Mouse (Mus musculus) MEL (cell line): ENCODE data around the gene 4930455H04Rik. TPM values are rescaled to one million over a fixed set of nuclear protein-coding genes. Genes with fewer than 3 reads are reported as not detected.

Experiments used
- DNase-seq: peaks from one replicate; pipeline ENCODE4 v3.0.0; 2011; ENCODE audit warnings: low read depth, low spot score
- H3K27ac ChIP-seq: 2 replicates; pipeline ENCODE4 v1.5.1; 2012; ENCODE audit warnings: low read depth, mild to moderate bottlenecking, control low read depth, low read length, moderate library complexity; ENCODE audit not compliant: control insufficient read depth
- H3K27me3 ChIP-seq, 2 experiments: fragments of 150-350 bp in 1 of 2; sonication (generic) in 1 of 2; 2 replicates each; pipeline ENCODE4 v1.6.1; 2012; ENCODE audit warnings: low read length in 2 of 2, mild to moderate bottlenecking in 2 of 2, improper control_type of control experiment in 1 of 2, moderate library complexity in 1 of 2; ENCODE audit not compliant: insufficient read depth in 2 of 2, control insufficient read depth in 1 of 2
- H3K36me3 ChIP-seq, 2 experiments: 2 replicates each; pipeline ENCODE4 v1.6.1; 2012 to 2014; ENCODE audit warnings: low read length in 2 of 2, improper control_type of control experiment in 1 of 2, inconsistent platforms in 1 of 2, mild to moderate bottlenecking in 1 of 2; ENCODE audit not compliant: insufficient read depth in 2 of 2, control insufficient read depth in 1 of 2
- H3K4me1 ChIP-seq, 2 experiments: fragments of 150-350 bp in 1 of 2; sonication (generic) in 1 of 2; 2 replicates each; pipeline ENCODE4 v1.6.1; 2012; ENCODE audit warnings: low read length in 2 of 2, improper control_type of control experiment in 1 of 2, mild to moderate bottlenecking in 1 of 2; ENCODE audit not compliant: insufficient read depth in 2 of 2, control insufficient read depth in 1 of 2
- H3K4me3 ChIP-seq, 2 experiments: fragments of 150-350 bp in 1 of 2; sonication (generic) in 1 of 2; 2 replicates each; pipeline ENCODE4 v1.5.1; 2012; ENCODE audit warnings: low read depth in 2 of 2, low read length in 2 of 2, mild to moderate bottlenecking in 2 of 2, moderate library complexity in 2 of 2, control low read depth in 1 of 2, improper control_type of control experiment in 1 of 2; ENCODE audit not compliant: control insufficient read depth in 1 of 2, insufficient read depth in 1 of 2
- H3K79me2 ChIP-seq: 2 replicates; pipeline ENCODE4 v1.6.1; 2012; ENCODE audit warnings: mild to moderate bottlenecking, low read length, moderate library complexity; ENCODE audit not compliant: control insufficient read depth, poor library complexity, insufficient read depth
- H3K9ac ChIP-seq: 2 replicates; pipeline ENCODE4 v1.6.1; 2012; ENCODE audit warnings: low read depth, mild to moderate bottlenecking, control low read depth, low read length, moderate library complexity; ENCODE audit not compliant: control insufficient read depth, poor library complexity, severe bottlenecking
- H3K9me3 ChIP-seq: fragments of 150-350 bp; sonication (generic); replicated peaks from 2 replicates; pipeline ENCODE4 v1.6.1; 2012; ENCODE audit warnings: mild to moderate bottlenecking, low read length, improper control_type of control experiment, moderate library complexity; ENCODE audit not compliant: insufficient read depth
- CHD1 ChIP-seq: IDR thresholded peaks from 2 replicates; pipeline ENCODE4 v1.6.1; 2012; ENCODE audit warnings: low read depth, mild to moderate bottlenecking, inconsistent platforms, low read length, improper control_type of control experiment
- CHD2 ChIP-seq: IDR thresholded peaks from 2 replicates; pipeline ENCODE4 v1.6.1; 2011; ENCODE audit warnings: low read length, improper control_type of control experiment
- CTCF ChIP-seq, 3 experiments: IDR thresholded peaks in 2 of 3; conservative IDR thresholded peaks in 1 of 3; 2 replicates each; pipeline ENCODE4 v1.5.1; 2011 to 2012; ENCODE audit warnings: low read length in 3 of 3, low read depth in 2 of 3, mild to moderate bottlenecking in 2 of 3, improper control_type of control experiment in 1 of 3, inconsistent platforms in 1 of 3, mixed read lengths in 1 of 3, moderate library complexity in 1 of 3; ENCODE audit not compliant: control insufficient read depth in 1 of 3, insufficient read depth in 1 of 3, poor library complexity in 1 of 3, severe bottlenecking in 1 of 3
- E2F4 ChIP-seq: IDR thresholded peaks from 2 replicates; pipeline ENCODE4 v1.6.1; 2011; ENCODE audit warnings: low read depth, low read length, improper control_type of control experiment, borderline replicate concordance
- ELF1 ChIP-seq: IDR thresholded peaks from 2 replicates; pipeline ENCODE4 v1.6.1; 2014; ENCODE audit warnings: low read depth, mild to moderate bottlenecking, inconsistent platforms, low read length, improper control_type of control experiment, moderate library complexity
- EP300 ChIP-seq, 2 experiments: IDR thresholded peaks; 2 replicates each; pipeline ENCODE4 v1.6.1; 2011; ENCODE audit warnings: improper control_type of control experiment in 2 of 2, low read length in 2 of 2, low read depth in 1 of 2, mild to moderate bottlenecking in 1 of 2
- ETS1 ChIP-seq: IDR thresholded peaks from 2 replicates; pipeline ENCODE4 v1.6.1; 2012; ENCODE audit warnings: low read depth, mild to moderate bottlenecking, inconsistent platforms, low read length, improper control_type of control experiment, moderate library complexity
- GABPA ChIP-seq: IDR thresholded peaks from 2 replicates; pipeline ENCODE4 v1.6.1; 2012; ENCODE audit warnings: low read depth, mild to moderate bottlenecking, inconsistent platforms, low read length, improper control_type of control experiment, moderate library complexity
- GATA1 ChIP-seq: IDR thresholded peaks from 2 replicates; pipeline ENCODE4 v1.6.1; 2011; ENCODE audit warnings: low read depth, low read length, improper control_type of control experiment
- MAX ChIP-seq: IDR thresholded peaks from 2 replicates; pipeline ENCODE4 v1.6.1; 2011; ENCODE audit warnings: low read length, improper control_type of control experiment
- MAZ ChIP-seq: IDR thresholded peaks from 2 replicates; pipeline ENCODE4 v1.6.1; 2012; ENCODE audit warnings: low read depth, mild to moderate bottlenecking, inconsistent platforms, low read length, improper control_type of control experiment
- MEF2A ChIP-seq: IDR thresholded peaks from 2 replicates; pipeline ENCODE4 v1.6.1; 2014; ENCODE audit warnings: low read depth, mild to moderate bottlenecking, inconsistent platforms, low read length, improper control_type of control experiment; ENCODE audit not compliant: poor library complexity, insufficient replicate concordance, severe bottlenecking; ENCODE audit errors: extremely low read depth
- MXI1 ChIP-seq: IDR thresholded peaks from 2 replicates; pipeline ENCODE4 v1.6.1; 2011; ENCODE audit warnings: mild to moderate bottlenecking, low read depth, low read length, improper control_type of control experiment
- MYB ChIP-seq: IDR thresholded peaks from 2 replicates; pipeline ENCODE4 v1.6.1; 2011; ENCODE audit warnings: mild to moderate bottlenecking, low read depth, low read length, improper control_type of control experiment
- MYC ChIP-seq: IDR thresholded peaks from 2 replicates; pipeline ENCODE4 v1.6.1; 2011; ENCODE audit warnings: low read depth, mild to moderate bottlenecking, low read length, improper control_type of control experiment, moderate library complexity
- NRF1 ChIP-seq: IDR thresholded peaks from 2 replicates; pipeline ENCODE4 v1.6.1; 2014; ENCODE audit warnings: low read depth, mild to moderate bottlenecking, inconsistent platforms, low read length, improper control_type of control experiment, moderate library complexity; ENCODE audit not compliant: poor library complexity, insufficient read depth, severe bottlenecking
- POLR2A ChIP-seq, 2 experiments: IDR thresholded peaks; 2 replicates each; pipeline ENCODE4 v1.6.1; 2011 to 2012; ENCODE audit warnings: low read length in 2 of 2, mild to moderate bottlenecking in 2 of 2, control low read depth in 1 of 2, improper control_type of control experiment in 1 of 2, low read depth in 1 of 2, moderate library complexity in 1 of 2; ENCODE audit not compliant: control insufficient read depth in 1 of 2, insufficient read depth in 1 of 2, poor library complexity in 1 of 2
- POLR2AphosphoS2 ChIP-seq: IDR thresholded peaks from 2 replicates; pipeline ENCODE4 v1.6.1; 2011; ENCODE audit warnings: low read length, improper control_type of control experiment
- RAD21 ChIP-seq: IDR thresholded peaks from 2 replicates; pipeline ENCODE4 v1.6.1; 2011; ENCODE audit warnings: mild to moderate bottlenecking, low read depth, low read length, improper control_type of control experiment
- SMC3 ChIP-seq: IDR thresholded peaks from 2 replicates; pipeline ENCODE4 v1.6.1; 2011; ENCODE audit warnings: low read depth, low read length, improper control_type of control experiment
- TAL1 ChIP-seq: IDR thresholded peaks from 2 replicates; pipeline ENCODE4 v1.6.1; 2012; ENCODE audit warnings: mild to moderate bottlenecking, inconsistent platforms, low read length, moderate library complexity, mixed read lengths
- TCF12 ChIP-seq: IDR thresholded peaks from 2 replicates; pipeline ENCODE4 v1.6.1; 2014; ENCODE audit warnings: low read depth, mild to moderate bottlenecking, inconsistent platforms, low read length, improper control_type of control experiment, moderate library complexity
- USF2 ChIP-seq, 2 experiments: IDR thresholded peaks; 2 replicates each; pipeline ENCODE4 v1.6.1; 2011 to 2012; ENCODE audit warnings: improper control_type of control experiment in 2 of 2, low read length in 2 of 2, borderline replicate concordance in 1 of 2, inconsistent platforms in 1 of 2, low read depth in 1 of 2, mild to moderate bottlenecking in 1 of 2; ENCODE audit not compliant: insufficient read depth in 1 of 2
- ZC3H11A ChIP-seq: IDR thresholded peaks from 2 replicates; pipeline ENCODE4 v1.6.1; 2012; ENCODE audit warnings: low read depth, mild to moderate bottlenecking, inconsistent platforms, low read length, improper control_type of control experiment
- ZKSCAN1 ChIP-seq: IDR thresholded peaks from 2 replicates; pipeline ENCODE4 v1.6.1; 2012; ENCODE audit warnings: low read depth, mild to moderate bottlenecking, inconsistent platforms, low read length, improper control_type of control experiment, moderate library complexity
- polyA plus RNA-seq, 2 experiments: library from polyadenylated mRNA; stranded (reverse) in 1 of 2; unstranded in 1 of 2; fragments of >175 nt in 1 of 2; fragments of >200 nt in 1 of 2; gene quantifications; 2 replicates each; pipeline versions ENCODE4 v1.2.1 to v1.2.4; 2012; ENCODE audit warnings: low replicate concordance in 2 of 2, low read depth in 1 of 2; ENCODE audit not compliant: insufficient read length in 2 of 2, insufficient read depth in 1 of 2, missing spikeins in 1 of 2
- total RNA-seq: library from RNA; depleted of rRNA; stranded (reverse); fragments of 300-350 nt; gene quantifications from 2 replicates; pipeline ENCODE4 v1.2.3, GENCODE M21; 2012

Gene 4930455H04Rik
- total and polyA plus RNA-seq, 3 experiments, result not detected

DNA sequence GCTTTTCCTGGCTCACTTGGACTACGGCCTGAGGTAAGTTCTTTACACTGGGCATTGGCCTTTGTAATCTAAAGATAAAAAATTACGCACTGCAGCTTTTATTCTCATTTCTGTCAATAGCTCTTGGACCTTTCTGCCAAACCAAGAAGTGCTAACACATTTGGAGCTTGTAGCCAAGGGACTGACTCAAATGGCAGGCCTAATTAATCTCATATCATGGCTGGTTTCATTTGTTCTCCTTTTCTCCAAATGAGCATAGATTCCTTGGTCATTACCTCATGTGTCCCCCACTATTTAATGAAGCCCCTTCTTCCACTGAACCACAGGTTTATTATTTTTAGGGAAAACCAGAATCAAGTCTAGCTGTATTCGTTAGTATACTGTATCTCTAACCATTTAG is 20.2 kb downstream of the 4930455H04Rik start:
- Histone ChIP-seq H3K36me3 (no peaks in the 10 kb centered on the region; a peak in 1 of 4 replicates), H3K27me3 (no peaks in the 10 kb centered on the region), H3K9ac (no peak overlapping the region), H3K27ac (no peak overlapping the region)
- DNase-seq, result no peak
- no peak for TF ChIP-seq GATA1
- TF ChIP-seq ZKSCAN1, result no peak
- TF ChIP-seq RAD21, result no peak
- TF ChIP-seq CTCF (IDR thresholded peaks at IDR 0.05 in 2 of 3, conservative IDR thresholded peaks at IDR 0.05 in 1 of 3; ENCODE audit: control insufficient read depth in 1 of 3, insufficient read depth in 1 of 3, low read depth in 2 of 3, low read length in 3 of 3, poor library complexity in 1 of 3, severe bottlenecking in 1 of 3), result no peak
- no peak for TF ChIP-seq NRF1
- TF ChIP-seq ZC3H11A, result no peak
- TF ChIP-seq GABPA, result no peak
- TF ChIP-seq ELF1, result no peak
- no peak for TF ChIP-seq MYC
- no peak for TF ChIP-seq MAX
- no peak for TF ChIP-seq MYB
- TF ChIP-seq TAL1, result no peak
- TF ChIP-seq CHD2, result no peak
- no peak for TF ChIP-seq CHD1
- TF ChIP-seq POLR2A (IDR thresholded peaks at IDR 0.05; ENCODE audit: control insufficient read depth in 1 of 2, insufficient read depth in 1 of 2, low read depth in 1 of 2, low read length in 2 of 2, poor library complexity in 1 of 2), result no peak
- TF ChIP-seq USF2 (IDR thresholded peaks at IDR 0.05; ENCODE audit: borderline replicate concordance in 1 of 2, insufficient read depth in 1 of 2, low read depth in 1 of 2, low read length in 2 of 2), result no peak
- TF ChIP-seq TCF12, result no peak
- TF ChIP-seq MAZ, result no peak
- no peak for TF ChIP-seq MXI1
- no peak for TF ChIP-seq E2F4
- TF ChIP-seq, all 39 proteins: peak for 0
- no peaks in the 10 kb centered on the region for H3K9me3 ChIP-seq
- no peaks in the 10 kb centered on the region for H3K79me2 ChIP-seq
- no peak overlapping the region for H3K4me3 ChIP-seq
- peaks cover 0 to 4% of the 10 kb centered on the region in 2 experiments; a peak in 1 of 4 replicates for H3K4me1 ChIP-seq

DNA sequence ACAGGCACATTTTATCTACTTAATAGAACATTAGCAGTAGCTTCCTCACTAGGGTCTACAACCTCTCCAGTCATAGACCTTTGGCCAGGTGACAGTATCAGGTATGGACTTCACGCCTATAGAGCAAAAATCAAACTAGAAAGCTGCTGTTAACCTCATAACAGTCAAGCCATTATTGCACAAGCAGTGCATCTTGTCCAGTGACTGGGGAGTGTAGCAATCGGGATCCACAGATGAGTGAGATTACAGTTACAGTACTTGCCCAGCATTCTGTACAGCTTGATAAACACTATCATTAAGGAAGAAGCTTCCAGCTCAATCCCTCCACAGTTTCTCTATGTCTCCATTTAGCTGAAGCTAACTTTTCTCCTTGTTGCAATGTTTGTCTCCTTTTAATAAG is 23.1 kb downstream of the 4930455H04Rik start:
- H3K4me3 ChIP-seq, result no peak overlapping the region
- TF ChIP-seq GATA1, result peak; percentile 37; the same call in 1 of the 2 replicates
- peak in 1 of 2 experiments; percentile 39; a peak in 1 of 4 replicates for TF ChIP-seq EP300 (IDR thresholded peaks at IDR 0.05; ENCODE audit: low read depth in 1 of 2, low read length in 2 of 2)
- TF ChIP-seq CHD2, result no peak
- no peak for TF ChIP-seq MEF2A
- no peak for TF ChIP-seq TAL1
- no peak for TF ChIP-seq RAD21
- no peak for TF ChIP-seq ETS1
- no peak for TF ChIP-seq SMC3
- TF ChIP-seq POLR2AphosphoS2, result no peak
- TF ChIP-seq ZC3H11A, result no peak
- TF ChIP-seq, all 39 proteins: peak for 2
- H3K9ac ChIP-seq, result no peak overlapping the region
- peaks cover 0 to 4% of the 10 kb centered on the region in 2 experiments; a peak in 1 of 4 replicates for H3K4me1 ChIP-seq
- no peak overlapping the region for H3K27ac ChIP-seq
- H3K9me3 ChIP-seq, result no peaks in the 10 kb centered on the region
- no peaks in the 10 kb centered on the region; a peak in 1 of 4 replicates for H3K36me3 ChIP-seq
- H3K27me3 ChIP-seq, result no peaks in the 10 kb centered on the region
- H3K79me2 ChIP-seq, result no peaks in the 10 kb centered on the region
- no peak for DNase-seq
